Mouse (Mus musculus): Measurements from ENCODE around the gene Opn3. TPM values are rescaled to one million over a fixed set of nuclear protein-coding genes. Genes with fewer than 3 reads are reported as not detected.

The Opn3 gene
- total RNA-seq, 4 experiments from 2014 or later, result 4.9 to 5.8 (median 5.5) TPM

DNA sequence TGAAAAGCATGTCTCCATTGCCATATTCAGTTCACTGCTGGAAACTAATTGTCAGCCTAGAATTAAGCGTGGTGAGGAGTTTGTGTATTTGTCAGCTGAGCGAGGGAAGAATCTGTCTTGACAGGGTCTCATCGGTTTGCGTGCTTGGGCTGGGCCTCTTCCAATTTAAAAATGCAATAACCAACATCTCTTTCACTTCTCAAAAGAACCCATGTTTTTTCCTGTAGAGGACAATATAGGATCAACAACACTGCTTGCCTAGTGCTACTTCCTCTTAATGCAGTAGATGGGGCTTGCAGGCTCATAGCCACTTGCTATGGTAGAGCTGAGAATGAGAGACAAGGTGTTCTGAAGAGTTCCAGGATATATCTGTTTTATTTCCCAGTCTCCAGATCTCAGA is 32.7 kb downstream of the Opn3 start:
- no peak for DNase-seq (ENCODE audit: low spot score in 2 of 2)

DNA sequence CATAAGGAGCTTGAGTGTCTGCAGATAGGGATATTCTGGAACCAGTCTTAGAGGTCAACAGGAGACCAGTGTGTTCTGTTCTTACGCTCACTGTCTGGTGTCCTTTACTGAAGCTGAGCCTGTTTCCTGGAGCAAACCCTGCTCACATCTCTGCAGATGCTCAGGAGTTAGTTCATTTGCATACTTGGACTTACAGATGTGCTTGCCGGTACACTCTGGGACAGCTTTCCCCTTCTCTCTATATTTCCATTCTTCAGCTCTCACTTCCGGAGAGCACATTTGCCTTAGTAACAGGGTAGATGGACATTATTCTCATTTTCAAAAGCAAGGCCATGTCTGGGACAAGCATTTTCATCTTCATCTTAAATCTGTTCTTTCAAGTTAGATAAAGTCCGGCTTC is 44.0 kb downstream of the Opn3 start:
- no peak for DNase-seq (ENCODE audit: low spot score in 2 of 2)

DNA sequence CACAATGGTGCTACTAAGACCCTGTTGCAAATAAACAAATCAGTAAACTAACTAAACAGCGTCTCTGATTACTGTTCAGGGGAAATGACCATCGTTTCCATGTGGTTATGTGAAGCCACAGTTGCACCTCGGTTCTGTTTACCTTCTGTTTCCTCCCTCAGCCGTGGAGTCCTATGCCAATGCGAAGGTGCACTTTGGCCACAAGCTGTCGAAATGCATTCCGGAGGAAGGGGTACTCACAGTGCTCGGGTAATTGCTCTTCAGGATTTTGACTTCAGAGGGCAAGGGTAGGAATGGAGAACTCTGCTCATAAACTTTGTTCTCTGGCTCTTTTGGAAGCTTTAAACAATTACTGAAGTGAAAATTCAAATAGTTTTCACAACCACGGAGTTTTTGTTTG is 45.6 kb downstream of the Opn3 start:
- DNase-seq (ENCODE audit: low spot score in 2 of 2), result no peak

GRCm38 (mm10) chr1:175643496-175644265 is 48.9 kb downstream of the Opn3 start:
- DNase-seq (ENCODE audit: low spot score in 2 of 2), result no peak

DNA sequence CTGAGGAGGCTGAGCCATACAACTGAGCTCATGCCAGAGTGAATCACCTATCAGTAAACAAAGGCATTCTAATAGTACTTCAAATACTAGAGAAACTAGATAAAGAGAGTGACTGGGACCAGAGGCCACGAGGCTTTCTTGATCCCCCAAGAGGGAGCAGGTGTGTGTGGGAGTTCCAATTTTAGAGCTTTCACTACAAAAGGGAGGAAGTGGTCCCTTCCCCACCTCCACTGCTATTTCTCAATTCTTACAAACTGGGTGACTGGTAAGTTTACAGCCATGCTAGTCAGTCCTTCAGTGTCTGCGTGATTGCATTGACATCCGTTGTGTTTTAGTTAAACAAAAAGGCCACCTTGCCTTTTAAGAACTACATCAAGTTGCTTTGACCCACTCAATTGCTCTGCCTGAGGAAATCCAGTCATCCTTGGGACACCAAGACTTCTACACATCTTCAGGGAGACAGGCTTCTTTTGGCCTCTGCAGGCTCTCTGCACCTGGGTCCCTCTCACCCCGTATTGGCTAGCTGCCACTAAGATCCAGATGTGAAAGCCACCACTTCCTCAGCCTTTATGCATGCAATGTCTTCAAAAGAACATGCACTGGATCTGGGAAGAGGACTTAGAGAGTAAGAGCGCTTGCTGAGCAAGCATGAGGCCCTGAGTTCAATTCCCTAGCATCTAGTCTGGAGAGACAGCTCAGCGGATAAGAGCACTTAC is 52.0 kb downstream of the Opn3 start:
- no peak for DNase-seq (ENCODE audit: low spot score in 2 of 2)

DNA sequence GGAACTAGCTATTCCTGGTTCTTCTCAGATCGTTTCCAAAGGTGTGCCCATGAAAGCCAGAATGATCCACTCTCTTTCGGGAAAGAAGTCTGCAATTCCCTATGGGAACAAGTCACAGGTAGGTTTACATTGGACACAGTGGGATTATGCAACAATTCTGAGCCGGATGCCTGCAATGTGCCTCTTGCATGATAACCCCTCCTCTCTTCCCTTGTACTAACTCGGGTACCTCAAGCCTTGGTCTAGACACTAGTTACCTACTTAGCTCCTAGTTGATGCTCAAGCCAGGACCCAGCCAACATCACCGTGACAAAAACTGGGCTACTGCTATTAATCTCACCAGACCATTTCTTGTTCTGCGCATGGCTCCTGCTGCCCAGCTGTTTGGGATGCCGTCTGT is 53.5 kb downstream of the Opn3 start:
- no peak for DNase-seq (ENCODE audit: low spot score in 2 of 2)

- no peak for DNase-seq (ENCODE audit: low spot score in 2 of 2)
These were observed 54.9 kb downstream of the Opn3 start for GRCm38 (mm10) chr1:175637677-175638076.

- no peak for DNase-seq (ENCODE audit: low spot score in 2 of 2)
These were observed 60.1 kb downstream of the Opn3 start for GRCm38 (mm10) chr1:175632470-175632869.

DNA sequence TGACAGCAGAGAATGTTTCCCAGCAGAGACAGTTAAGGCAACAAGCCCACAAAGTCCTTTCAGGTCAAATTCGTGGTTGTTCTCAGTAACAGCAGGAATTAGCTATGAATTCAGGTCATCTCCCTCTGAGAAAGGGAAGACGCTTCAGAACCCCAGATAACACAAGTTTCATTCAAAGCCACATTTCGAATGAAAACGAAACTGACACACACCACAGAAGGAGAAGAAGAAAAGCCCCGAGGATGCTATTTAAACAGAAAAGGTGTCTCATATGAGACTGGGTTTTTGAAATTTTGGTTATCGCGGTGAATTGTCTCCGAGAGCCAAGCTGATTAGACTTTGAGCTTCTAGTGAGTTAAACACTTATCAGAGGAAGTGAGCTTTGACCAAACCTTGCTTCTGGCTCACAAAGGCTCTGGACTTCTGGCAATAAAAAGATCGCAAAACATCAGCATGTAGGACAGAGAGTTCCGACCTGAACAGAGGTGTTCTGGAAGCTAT is 60.8 kb downstream of the Opn3 start:
- DNase-seq (ENCODE audit: low spot score in 2 of 2), result no peak

GRCm38 (mm10) chr1:175631080-175631479 is 61.5 kb downstream of the Opn3 start:
- DNase-seq (ENCODE audit: low spot score in 2 of 2), result no peak

DNA sequence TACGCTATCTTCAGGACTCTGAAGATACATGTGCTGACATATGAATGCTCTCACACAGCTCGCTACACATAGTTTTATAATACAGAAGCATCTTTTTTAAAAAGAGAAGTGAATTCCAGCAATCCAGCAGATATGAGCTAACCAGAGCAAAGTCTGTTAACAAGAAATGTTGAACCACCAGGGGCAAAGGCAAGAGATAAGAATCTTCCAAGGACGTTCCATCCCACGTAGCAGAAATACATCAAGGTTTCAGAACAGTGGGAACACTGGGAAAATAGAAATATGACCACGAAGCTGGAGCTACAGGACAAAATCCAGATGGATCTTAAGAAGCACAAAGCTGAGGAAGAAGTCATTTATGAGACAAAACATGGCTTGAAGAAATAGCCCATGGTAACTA is 62.2 kb downstream of the Opn3 start:
- DNase-seq (ENCODE audit: low spot score in 2 of 2), result no peak

GRCm38 (mm10) chr1:175629248-175629647 is 63.3 kb downstream of the Opn3 start:
- DNase-seq (ENCODE audit: low spot score in 2 of 2), result no peak

DNA sequence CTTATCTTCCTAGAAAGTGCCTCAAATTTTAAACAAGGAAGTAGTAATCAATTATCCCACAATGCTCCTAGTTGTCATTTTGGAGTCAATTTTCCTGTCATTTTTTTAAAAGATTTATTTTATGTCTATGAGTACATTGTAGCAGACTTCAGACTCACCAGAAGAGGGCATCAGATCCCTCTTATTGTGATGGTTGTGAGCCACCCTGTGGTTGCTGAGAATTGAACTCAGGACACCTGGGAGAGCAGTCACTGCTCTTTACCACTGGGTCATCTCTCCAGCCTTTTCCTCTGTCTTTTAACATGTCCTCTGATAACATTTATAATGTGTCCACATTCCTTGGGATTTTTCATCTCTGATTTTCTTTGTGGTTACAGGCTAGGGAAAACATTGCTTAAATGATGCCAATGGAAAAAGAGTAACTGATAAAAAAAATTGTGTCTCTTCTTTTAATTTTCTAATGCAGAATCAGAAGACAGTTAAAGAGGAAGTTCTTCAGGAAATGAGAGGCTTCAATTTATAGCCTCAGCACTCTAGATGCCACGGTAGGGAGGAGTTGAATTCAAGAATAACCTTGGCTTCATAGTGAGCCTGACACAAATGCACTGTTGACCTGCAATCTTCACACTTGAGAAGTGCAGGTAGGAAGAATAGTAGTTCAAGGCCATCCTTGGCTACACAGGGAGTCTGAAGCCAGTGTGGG is 66.4 kb downstream of the Opn3 start:
- no peak for DNase-seq (ENCODE audit: low spot score in 2 of 2)

DNA sequence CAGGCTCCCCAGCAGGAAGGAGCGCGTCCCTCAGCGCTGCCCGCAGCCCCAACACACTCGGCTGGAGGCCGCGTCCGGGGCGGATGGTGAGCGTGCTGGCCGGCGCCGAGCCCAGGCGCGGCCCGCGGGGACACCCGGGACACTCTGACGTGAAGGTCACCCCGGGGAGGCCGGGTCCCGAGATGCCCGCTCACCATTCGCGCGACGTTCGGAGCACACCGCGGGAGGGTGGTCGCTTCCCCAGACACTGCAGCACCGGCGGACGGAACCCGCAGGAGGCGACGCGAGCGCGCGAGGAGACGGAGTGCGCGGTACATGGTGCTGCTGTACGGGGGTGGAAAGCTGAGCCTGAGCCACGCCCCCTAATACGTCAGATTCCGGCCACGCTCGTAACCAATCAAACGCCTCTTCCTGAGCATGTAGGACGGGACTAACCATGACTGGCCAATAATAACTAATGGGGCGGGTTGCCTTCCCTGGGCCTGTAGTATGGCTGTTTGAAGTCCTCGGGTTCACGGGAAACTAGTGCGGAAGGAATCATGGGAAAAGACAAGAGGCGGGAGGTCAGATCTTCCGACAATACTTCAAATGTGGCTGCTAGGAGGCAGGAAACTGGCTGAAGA is 67.2 kb downstream of the Opn3 start, which contains the start of gene Fh1:
Gene Fh1, minus strand, starts transcription at position 379 of the 623 bp plus-strand sequence.
- peak; percentile 86 to 97 for DNase-seq (ENCODE audit: low spot score in 2 of 2)

DNA sequence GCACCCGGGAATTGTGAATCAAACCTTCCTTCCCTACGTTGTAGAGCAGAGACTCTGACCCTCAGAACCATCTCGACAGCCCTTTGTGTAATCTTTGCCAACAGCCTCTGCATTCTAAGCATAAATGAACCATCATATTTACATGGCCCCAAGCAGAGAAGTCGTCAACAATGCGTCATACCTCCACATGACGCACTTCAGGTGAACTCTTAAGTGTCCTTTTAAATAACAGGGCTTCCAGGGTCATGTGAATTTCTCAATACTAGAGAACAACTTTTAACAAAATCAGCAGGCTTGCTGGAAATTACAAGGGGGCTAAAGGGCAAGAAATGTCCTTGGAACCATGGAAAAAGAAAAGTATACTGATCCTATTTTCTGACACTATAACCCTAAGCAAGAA is 68.9 kb downstream of the Opn3 start:
- no peak for DNase-seq (ENCODE audit: low spot score in 2 of 2)

DNA sequence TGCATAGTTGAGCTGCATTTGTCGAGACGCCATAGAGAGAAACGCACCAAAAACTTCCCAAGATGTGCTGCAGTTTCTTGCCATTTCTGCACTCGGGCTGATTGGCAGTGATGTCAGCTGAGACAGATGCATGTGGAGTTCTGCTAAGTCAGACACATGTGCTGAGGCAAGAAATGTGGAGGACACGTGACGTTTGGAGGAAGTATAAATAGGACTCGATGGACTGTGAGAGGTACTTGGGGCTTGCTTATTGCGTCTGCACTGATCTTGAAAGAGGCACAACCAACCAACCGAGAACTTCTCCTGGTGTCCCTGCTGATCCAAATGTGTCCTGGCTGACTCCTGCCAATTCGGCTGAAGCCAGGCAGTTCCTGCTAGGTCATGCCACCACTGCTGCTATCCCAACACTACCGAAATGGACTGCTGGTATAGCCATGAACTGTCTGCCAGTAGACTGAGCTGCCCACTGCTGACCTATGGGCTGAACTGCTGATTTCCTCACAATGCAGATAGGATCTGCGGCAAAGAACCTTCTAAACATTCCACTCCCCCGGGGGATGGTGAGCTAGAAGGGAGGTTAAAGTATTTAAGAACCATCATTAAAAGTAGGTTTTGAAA is 72.7 kb downstream of the Opn3 start, which contains the start of gene Kmo:
Gene Kmo, plus strand, starts transcription at position 568 of the 618 bp plus-strand sequence.
- DNase-seq (ENCODE audit: low spot score in 2 of 2), result no peak

GRCm38 (mm10) chr1:175614992-175615391 is 77.6 kb downstream of the Opn3 start:
- DNase-seq (ENCODE audit: low spot score in 2 of 2), result no peak

Measured in left cerebral cortex, adult 8-10 months (tissue).